Mouse (Mus musculus): ENCODE measurements at regions not wholly inside any gene's neighbourhood (a gene's known extent, or its start where the extent isn't known, plus 50 kb on each side); places are given as distances from the start of the nearest gene placed in this dataset.
A peak's percentile ranks its signal among the peaks of the same experiment; 100 is the strongest.

DNA sequence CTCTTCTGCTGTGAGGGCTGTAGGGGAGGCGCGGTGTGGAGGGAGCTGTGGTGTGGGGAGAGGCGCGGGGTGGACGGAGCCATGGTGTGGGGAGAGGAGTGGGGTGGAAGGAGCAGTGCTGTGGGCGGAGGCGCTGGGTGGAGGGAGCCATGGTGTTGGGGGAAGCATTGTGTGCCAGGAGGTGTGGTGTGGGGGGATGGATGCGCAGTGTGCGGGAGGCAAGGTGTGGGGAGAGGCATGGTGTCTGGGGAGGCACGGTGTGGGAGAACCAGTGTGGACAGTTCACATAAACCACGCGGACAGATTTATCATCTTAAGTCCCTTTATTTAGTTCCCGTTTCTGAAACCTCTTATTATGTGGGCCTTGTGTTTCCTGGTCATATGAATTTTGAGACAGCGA, 164.6 kb downstream of the Phlda1 start:
- WGBS: 94% methylated on average over 14 of the region's 14 CpGs
- H3K36me3 ChIP-seq (ENCODE audit: control insufficient read depth, insufficient read depth, low read length): no peaks in the 10 kb centered on the region
- no peaks in the 10 kb centered on the region for H3K27me3 ChIP-seq (ENCODE audit: control insufficient read depth, insufficient read depth, low read length)
- H3K9me3 ChIP-seq (ENCODE audit: control insufficient read depth, low read length): no peaks in the 10 kb centered on the region
- 0 out of 2 replicates have a peak, but pooled peaks have one; percentile 19 for ATAC-seq (replicated peaks; ENCODE audit: low FRiP score)
- no peaks in the 10 kb centered on the region for H3K4me1 ChIP-seq (replicated peaks; ENCODE audit: control insufficient read depth, insufficient read depth, low read length)
- no peak overlapping the region for H3K27ac ChIP-seq (ENCODE audit: low read depth, low read length)
- H3K4me2 ChIP-seq (ENCODE audit: low read depth, low read length, severe bottlenecking): no peak overlapping the region
- H3K4me3 ChIP-seq (ENCODE audit: low read depth, low read length): no peak overlapping the region
- no peak overlapping the region for H3K9ac ChIP-seq (ENCODE audit: low read length)
- DNase-seq (ENCODE audit: low spot score): peak; percentile 43

DNA sequence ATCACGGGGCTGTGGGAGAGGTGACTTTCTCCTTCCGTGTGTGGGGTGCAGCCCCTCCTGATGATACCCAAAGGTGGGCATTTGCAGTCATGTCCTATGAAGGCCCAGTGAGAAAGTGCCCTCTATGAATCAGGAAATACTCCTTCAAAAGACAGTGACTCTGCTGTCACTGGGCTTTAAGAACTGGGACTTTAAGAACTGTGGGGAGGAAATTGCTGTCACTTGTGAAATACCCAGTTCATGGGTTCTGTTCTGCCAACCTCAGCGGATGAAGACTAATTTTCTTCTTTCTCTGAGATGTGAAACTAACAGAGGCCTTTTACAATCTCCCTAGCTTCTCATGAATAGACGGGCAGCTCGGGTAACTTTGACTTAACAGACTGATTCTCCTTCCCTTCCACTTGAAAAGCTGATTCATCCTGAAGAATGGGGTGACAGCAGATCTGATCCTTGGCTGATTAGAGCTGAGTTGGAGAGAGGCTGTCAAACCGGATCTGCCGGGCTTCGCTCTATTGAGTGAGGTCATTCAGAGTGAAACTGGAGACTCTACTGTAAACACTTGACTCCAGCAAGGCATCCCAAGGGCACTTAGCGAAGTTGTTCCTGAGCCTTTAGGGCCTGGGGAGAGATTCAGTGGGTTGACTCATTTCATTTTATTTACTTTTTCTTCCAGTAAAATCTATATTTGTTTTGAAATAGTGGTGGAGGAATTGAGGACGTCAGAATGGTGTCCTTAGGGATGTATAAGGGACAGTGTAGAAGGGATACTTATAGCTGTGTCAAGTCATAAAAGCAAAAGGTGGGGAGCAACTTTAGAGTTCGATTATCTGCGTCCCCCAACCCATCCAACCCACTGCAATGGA, 166.6 kb downstream of the Phlda1 start:
- Histone ChIP-seq H3K4me3 (ENCODE audit: low read depth, low read length) (no peak overlapping the region), H3K27ac (ENCODE audit: low read depth, low read length) (no peak overlapping the region), H3K9ac (ENCODE audit: low read length) (no peak overlapping the region), H3K36me3 (ENCODE audit: control insufficient read depth, insufficient read depth, low read length) (no peaks in the 10 kb centered on the region), H3K4me1 (replicated peaks; ENCODE audit: control insufficient read depth, insufficient read depth, low read length) (no peaks in the 10 kb centered on the region), H3K9me3 (ENCODE audit: control insufficient read depth, low read length) (no peaks in the 10 kb centered on the region), H3K4me2 (ENCODE audit: low read depth, low read length, severe bottlenecking) (no peak overlapping the region), H3K27me3 (ENCODE audit: control insufficient read depth, insufficient read depth, low read length) (no peaks in the 10 kb centered on the region)
- ATAC-seq (replicated peaks; ENCODE audit: low FRiP score) (no peak; the same call in 1 of the 2 replicates), DNase-seq (ENCODE audit: low spot score) (peak; percentile 42)
- WGBS: 44% methylated on average over 12 of the region's 12 CpGs

DNA sequence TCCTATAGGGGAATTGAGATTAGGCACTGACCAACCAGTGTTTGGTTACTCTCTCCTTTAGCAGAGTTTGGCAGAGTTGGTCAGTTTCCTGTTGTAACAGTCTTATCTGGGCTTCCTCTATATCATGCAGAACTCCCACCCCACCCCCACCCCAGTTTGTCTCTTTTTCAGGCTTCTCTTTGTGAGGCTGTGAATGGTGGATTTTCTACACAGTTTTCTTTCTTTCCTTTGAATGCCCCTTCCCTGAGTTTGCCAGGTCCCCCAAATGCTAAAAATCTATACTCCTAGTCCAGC, 167.2 kb downstream of the Phlda1 start:
- H3K27ac ChIP-seq (ENCODE audit: low read depth, low read length): no peak overlapping the region
- no peaks in the 10 kb centered on the region for H3K36me3 ChIP-seq (ENCODE audit: control insufficient read depth, insufficient read depth, low read length)
- no peak overlapping the region for H3K9ac ChIP-seq (ENCODE audit: low read length)
- ATAC-seq (replicated peaks; ENCODE audit: low FRiP score): no peak
- no peaks in the 10 kb centered on the region for H3K27me3 ChIP-seq (ENCODE audit: control insufficient read depth, insufficient read depth, low read length)
- no peak overlapping the region for H3K4me2 ChIP-seq (ENCODE audit: low read depth, low read length, severe bottlenecking)
- H3K9me3 ChIP-seq (ENCODE audit: control insufficient read depth, low read length): no peaks in the 10 kb centered on the region
- no peaks in the 10 kb centered on the region for H3K4me1 ChIP-seq (replicated peaks; ENCODE audit: control insufficient read depth, insufficient read depth, low read length)
- no peak overlapping the region for H3K4me3 ChIP-seq (ENCODE audit: low read depth, low read length)
- DNase-seq (ENCODE audit: low spot score): peak; percentile 17

DNA sequence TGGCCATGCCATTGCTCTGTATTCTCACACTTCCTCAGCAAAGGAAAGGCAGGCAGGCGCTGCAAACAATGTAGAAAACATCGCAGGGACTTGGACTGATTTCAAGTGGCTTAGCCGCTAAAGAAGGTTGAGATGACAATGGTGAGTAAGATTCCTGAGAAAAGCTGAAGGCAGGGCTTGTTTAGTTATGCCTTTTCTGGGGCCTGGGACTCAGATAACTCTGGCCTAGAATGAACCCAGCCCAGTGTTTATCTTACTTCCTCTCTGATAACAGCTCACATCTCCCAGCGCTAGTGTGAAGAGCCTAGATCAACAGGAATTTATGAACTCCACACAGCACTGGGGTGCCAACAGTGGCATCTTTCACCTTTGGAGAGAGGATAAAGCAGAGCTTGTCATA, 170.2 kb downstream of the Phlda1 start:
- no peaks in the 10 kb centered on the region for H3K4me1 ChIP-seq (replicated peaks; ENCODE audit: control insufficient read depth, insufficient read depth, low read length)
- no peak for ATAC-seq (replicated peaks; ENCODE audit: low FRiP score)
- no peaks in the 10 kb centered on the region for H3K36me3 ChIP-seq (ENCODE audit: control insufficient read depth, insufficient read depth, low read length)
- H3K9me3 ChIP-seq (ENCODE audit: control insufficient read depth, low read length): no peaks in the 10 kb centered on the region
- no peaks in the 10 kb centered on the region for H3K27me3 ChIP-seq (ENCODE audit: control insufficient read depth, insufficient read depth, low read length)
- H3K27ac ChIP-seq (ENCODE audit: low read depth, low read length): no peak overlapping the region
- DNase-seq (ENCODE audit: low spot score): no peak
- no peak overlapping the region for H3K4me3 ChIP-seq (ENCODE audit: low read depth, low read length)
- no peak overlapping the region for H3K9ac ChIP-seq (ENCODE audit: low read length)
- WGBS: 72% methylated on average over 4 of the region's 4 CpGs
- H3K4me2 ChIP-seq (ENCODE audit: low read depth, low read length, severe bottlenecking): no peak overlapping the region

DNA sequence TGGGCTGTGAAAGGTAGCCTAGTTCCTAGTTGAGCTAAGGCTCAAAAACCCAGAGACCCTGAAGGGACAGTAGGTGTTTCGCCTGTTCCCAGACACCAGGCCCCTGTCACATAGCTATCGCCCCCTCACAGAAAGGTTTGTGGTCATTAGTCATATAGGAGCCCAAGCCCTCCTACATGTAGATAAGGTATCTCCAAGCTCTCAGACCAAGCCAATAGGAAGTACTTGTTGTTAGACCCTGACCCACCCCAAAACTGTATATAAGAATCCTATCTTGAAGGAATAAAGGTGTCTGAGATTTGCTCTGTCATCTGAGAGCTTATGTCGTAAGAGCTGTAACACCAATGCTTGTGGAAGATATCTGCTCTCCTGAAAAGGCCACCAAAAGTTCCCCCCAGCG, 174.8 kb downstream of the Phlda1 start:
- no peaks in the 10 kb centered on the region for H3K27me3 ChIP-seq (ENCODE audit: control insufficient read depth, insufficient read depth, low read length)
- no peak overlapping the region for H3K9ac ChIP-seq (ENCODE audit: low read length)
- H3K4me2 ChIP-seq (ENCODE audit: low read depth, low read length, severe bottlenecking): no peak overlapping the region
- no peak for ATAC-seq (replicated peaks; ENCODE audit: low FRiP score)
- H3K9me3 ChIP-seq (ENCODE audit: control insufficient read depth, low read length): no peaks in the 10 kb centered on the region
- H3K4me1 ChIP-seq (replicated peaks; ENCODE audit: control insufficient read depth, insufficient read depth, low read length): no peaks in the 10 kb centered on the region
- no peak overlapping the region for H3K4me3 ChIP-seq (ENCODE audit: low read depth, low read length)
- H3K36me3 ChIP-seq (ENCODE audit: control insufficient read depth, insufficient read depth, low read length): no peaks in the 10 kb centered on the region
- WGBS: 92% methylated on average over 4 of the region's 4 CpGs
- no peak overlapping the region for H3K27ac ChIP-seq (ENCODE audit: low read depth, low read length)
- DNase-seq (ENCODE audit: low spot score): no peak

DNA sequence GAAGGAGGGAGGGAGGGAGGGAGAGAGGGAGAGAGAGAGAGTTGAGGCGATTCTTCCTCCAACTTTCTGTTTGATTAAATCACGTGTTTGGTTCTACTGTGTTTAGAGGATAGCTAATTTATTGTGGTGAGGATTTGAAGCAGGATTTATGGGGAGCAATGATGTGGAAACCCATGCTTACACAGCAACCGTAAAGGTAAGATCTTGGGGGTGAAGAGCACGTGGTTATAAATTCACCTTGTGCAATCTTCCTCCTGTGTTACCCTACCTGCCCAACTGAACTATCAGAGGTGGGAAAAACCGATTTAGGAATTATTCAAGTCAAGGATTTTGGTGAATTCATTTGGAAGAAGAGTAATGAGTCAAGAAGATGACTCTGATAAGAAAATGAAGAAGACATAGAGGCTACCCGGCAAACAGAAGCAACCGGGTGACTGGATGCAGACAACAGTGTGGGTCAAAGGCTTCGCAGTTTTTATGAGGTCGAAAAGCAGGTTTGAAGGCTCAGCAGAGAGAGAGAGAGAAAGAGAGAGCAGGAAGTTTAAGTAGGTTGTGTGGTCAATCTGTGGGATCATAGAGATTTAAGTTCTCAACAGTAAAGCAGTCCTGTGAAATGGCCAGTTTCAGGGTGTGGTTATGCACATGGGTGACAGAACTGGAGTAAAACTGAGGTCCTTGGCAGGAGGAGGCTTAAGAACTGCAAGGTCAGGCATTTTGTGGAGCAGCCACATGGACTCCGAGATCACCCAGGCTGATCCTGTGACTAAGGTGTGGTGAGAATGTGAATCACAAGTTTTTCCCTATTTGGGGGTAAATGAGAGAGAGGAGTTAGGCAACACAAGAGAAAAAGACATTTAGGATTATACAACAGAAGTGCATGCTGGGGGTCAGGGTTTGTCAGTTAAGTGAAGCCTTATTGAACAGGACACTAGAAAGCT, 178.6 kb downstream of the Phlda1 start:
- Histone ChIP-seq H3K9me3 (ENCODE audit: control insufficient read depth, low read length) (no peaks in the 10 kb centered on the region), H3K4me1 (replicated peaks; ENCODE audit: control insufficient read depth, insufficient read depth, low read length) (no peaks in the 10 kb centered on the region)
- 85% methylated on average over 10 of the region's 10 CpGs for WGBS

DNA sequence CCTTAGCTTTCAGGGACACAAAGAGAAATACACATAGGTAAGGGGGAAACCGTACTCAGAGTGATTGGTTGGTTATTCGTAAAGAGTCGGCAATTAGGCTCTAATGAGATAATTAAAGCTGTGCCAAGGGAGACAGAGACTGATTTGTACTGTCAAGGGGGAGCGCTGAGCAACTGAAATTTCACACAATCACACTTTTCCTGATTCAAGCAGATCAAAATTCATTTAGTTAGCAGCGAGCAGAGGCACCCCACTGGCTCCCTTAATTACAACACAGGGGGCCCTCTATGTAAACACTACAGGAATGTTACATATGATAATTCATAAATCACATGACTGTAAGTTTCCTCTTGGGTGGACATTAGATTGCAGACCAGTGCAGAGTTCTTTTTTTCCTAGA, 180.5 kb downstream of the Phlda1 start:
- Histone ChIP-seq H3K4me1 (replicated peaks; ENCODE audit: control insufficient read depth, insufficient read depth, low read length) (no peaks in the 10 kb centered on the region), H3K4me2 (ENCODE audit: low read depth, low read length, severe bottlenecking) (no peak overlapping the region), H3K36me3 (ENCODE audit: control insufficient read depth, insufficient read depth, low read length) (no peaks in the 10 kb centered on the region), H3K9me3 (ENCODE audit: control insufficient read depth, low read length) (no peaks in the 10 kb centered on the region), H3K4me3 (ENCODE audit: low read depth, low read length) (no peak overlapping the region), H3K27ac (ENCODE audit: low read depth, low read length) (no peak overlapping the region), H3K9ac (ENCODE audit: low read length) (no peak overlapping the region), H3K27me3 (ENCODE audit: control insufficient read depth, insufficient read depth, low read length) (no peaks in the 10 kb centered on the region)
- 36% methylated on average over 5 of the region's 5 CpGs for WGBS
- ATAC-seq (replicated peaks; ENCODE audit: low FRiP score) (no peak; the same call in 1 of the 2 replicates), DNase-seq (ENCODE audit: low spot score) (no peak)

More for the DNA sequence above, 178.6 kb downstream of the Phlda1 start:
- Histone ChIP-seq H3K4me2 (ENCODE audit: low read depth, low read length, severe bottlenecking) (no peak overlapping the region), H3K27me3 (ENCODE audit: control insufficient read depth, insufficient read depth, low read length) (no peaks in the 10 kb centered on the region), H3K27ac (ENCODE audit: low read depth, low read length) (no peak overlapping the region), H3K9ac (ENCODE audit: low read length) (no peak overlapping the region), H3K36me3 (ENCODE audit: control insufficient read depth, insufficient read depth, low read length) (no peaks in the 10 kb centered on the region), H3K4me3 (ENCODE audit: low read depth, low read length) (no peak overlapping the region)
- no peak for DNase-seq (ENCODE audit: low spot score)
- no peak for ATAC-seq (replicated peaks; ENCODE audit: low FRiP score)

DNA sequence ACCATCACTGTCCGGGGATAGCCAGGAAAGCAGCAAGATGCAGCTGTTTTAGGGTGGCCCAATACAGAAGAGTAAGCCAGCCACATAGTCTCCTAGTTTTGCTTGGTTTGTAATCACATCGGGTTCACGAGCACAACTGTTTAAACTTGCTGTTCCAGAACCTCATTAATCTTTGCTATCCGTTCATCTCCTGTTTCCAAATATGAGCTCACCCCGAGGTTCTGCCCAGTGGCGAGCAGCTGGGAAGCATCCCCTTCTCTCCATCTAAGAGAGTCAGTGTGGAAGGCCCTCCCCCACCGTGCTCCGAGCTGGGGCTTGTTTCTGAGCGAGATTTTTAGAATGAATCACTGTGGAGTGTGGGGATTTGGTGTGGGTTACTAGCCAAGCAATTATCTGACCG, 183.5 kb downstream of the Phlda1 start:
- no peaks in the 10 kb centered on the region for H3K4me1 ChIP-seq (replicated peaks; ENCODE audit: control insufficient read depth, insufficient read depth, low read length)
- H3K4me3 ChIP-seq (ENCODE audit: low read depth, low read length): no peak overlapping the region
- H3K27me3 ChIP-seq (ENCODE audit: control insufficient read depth, insufficient read depth, low read length): no peaks in the 10 kb centered on the region
- H3K9me3 ChIP-seq (ENCODE audit: control insufficient read depth, low read length): no peaks in the 10 kb centered on the region
- WGBS: 80% methylated on average over 10 of the region's 10 CpGs
- no peak overlapping the region for H3K27ac ChIP-seq (ENCODE audit: low read depth, low read length)
- peak; percentile 39 for DNase-seq (ENCODE audit: low spot score)
- no peaks in the 10 kb centered on the region for H3K36me3 ChIP-seq (ENCODE audit: control insufficient read depth, insufficient read depth, low read length)
- H3K4me2 ChIP-seq (ENCODE audit: low read depth, low read length, severe bottlenecking): no peak overlapping the region
- no peak overlapping the region for H3K9ac ChIP-seq (ENCODE audit: low read length)
- ATAC-seq (replicated peaks; ENCODE audit: low FRiP score): no peak
